23 mouse cellular contexts compared by ENCODE assay signal in the genomic region with DNA sequence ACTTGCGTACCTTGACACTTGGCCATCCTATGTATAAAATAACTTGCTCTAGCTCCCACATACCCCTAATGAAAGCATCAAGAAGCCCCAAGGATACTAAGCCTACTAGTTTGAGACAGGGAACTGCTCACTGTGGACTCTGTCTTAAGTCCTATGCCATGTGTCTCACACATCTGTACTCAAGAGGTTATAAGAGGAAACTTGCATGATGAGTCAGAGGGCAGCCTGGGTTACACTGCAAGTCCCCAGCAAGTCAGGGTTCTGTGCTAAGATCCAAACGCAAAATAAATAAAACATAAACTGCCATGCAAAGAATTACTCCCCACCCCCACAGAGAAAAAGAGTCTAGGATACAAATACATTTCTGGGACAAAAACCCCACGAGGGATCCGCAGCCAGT. TPM values are rescaled to one million over a fixed set of nuclear protein-coding genes. Genes with fewer than 3 reads are reported as not detected.
DNase-seq lines count a peak whose midpoint lies in the region; ATAC-seq and TF ChIP-seq lines count a peak whose summit lies in the region.
"Had no signal": no experiment of that assay in that cellular context is flagged by ENCODE, and none has a peak within 500 bp of the region (broad histone marks: within the 10 kb centered on the region; RNA-seq: fewer than 3 reads in every experiment).

No protein-coding gene starts in this region.

- no peak for TF ChIP-seq EP300 in heart, adult 2 months (IDR thresholded peaks at IDR 0.05; ENCODE audit: insufficient read depth, low read depth, low read length)
- no peak for TF ChIP-seq EP300 in lung, postnatal 0 days (IDR thresholded peaks at IDR 0.05)
- TF ChIP-seq EP300 in MEL (IDR thresholded peaks at IDR 0.05; ENCODE audit: low read depth in 1 of 2, low read length in 2 of 2): no peak
- TF ChIP-seq EP300 in stomach, postnatal 0 days (optimal IDR thresholded peaks at IDR 0.05): no peak

- no peak for TF ChIP-seq RAD21 in MEL (IDR thresholded peaks at IDR 0.05; ENCODE audit: low read depth, low read length)

- no peak for DNase-seq in heart, adult 2 months
- DNase-seq in lung, postnatal 0 days (ENCODE audit: low spot score): peak; percentile 12
- DNase-seq in lung, postnatal 4 days: no peak
- DNase-seq in MEL (ENCODE audit: low read depth, low spot score): peak; percentile 18
- DNase-seq in stomach, postnatal 0 days (ENCODE audit: low spot score): no peak
- no peak for DNase-seq in right cerebral cortex, postnatal 25 days
- DNase-seq: adrenal gland, adult 8-10 months; cerebellum, adult 11 months; cerebellum, postnatal 36 days; heart, postnatal 10 days; kidney, postnatal 4 days; lung, postnatal 14 days; thymus, postnatal 4 days had no signal

- H3K27ac ChIP-seq in heart, adult 2 months: peak overlapping the region; percentile 53
- H3K27ac ChIP-seq in heart, embryonic 12.5 days (ENCODE audit: poor library complexity, severe bottlenecking): no peak overlapping the region
- no peak overlapping the region for H3K27ac ChIP-seq in lung, postnatal 0 days (ENCODE audit: low read length)
- H3K27ac ChIP-seq in MEL (ENCODE audit: control insufficient read depth, low read depth, low read length): no peak overlapping the region
- H3K27ac ChIP-seq in stomach, postnatal 0 days (replicated peaks): no peak overlapping the region
- H3K27ac ChIP-seq: hindbrain, postnatal 0 days; limb, embryonic 15.5 days; midbrain, embryonic 10.5 days had no signal

- TF ChIP-seq CTCF in heart, adult 2 months (IDR thresholded peaks at IDR 0.05): no peak
- no peak for TF ChIP-seq CTCF in lung, postnatal 0 days (IDR thresholded peaks at IDR 0.05)
- no peak for TF ChIP-seq CTCF in MEL (IDR thresholded peaks at IDR 0.05 in 2 of 3, conservative IDR thresholded peaks at IDR 0.05 in 1 of 3; ENCODE audit: control insufficient read depth in 1 of 3, insufficient read depth in 1 of 3, low read depth in 2 of 3, low read length in 3 of 3, poor library complexity in 1 of 3, severe bottlenecking in 1 of 3)
- no peak for TF ChIP-seq CTCF in stomach, postnatal 0 days (IDR thresholded peaks at IDR 0.05; ENCODE audit: low read depth)

- H3K36me3 ChIP-seq in heart, adult 2 months (ENCODE audit: control insufficient read depth, insufficient read depth, low read length): peaks cover 33% of the 10 kb centered on the region
- H3K36me3 ChIP-seq in heart, embryonic 12.5 days: peaks cover 7% of the 10 kb centered on the region
- no peaks in the 10 kb centered on the region for H3K36me3 ChIP-seq in lung, postnatal 0 days (ENCODE audit: insufficient read depth, low read length)
- peaks cover 3 to 19% of the 10 kb centered on the region in 2 experiments; a peak in 3 of 4 replicates for H3K36me3 ChIP-seq in MEL (ENCODE audit: control insufficient read depth in 1 of 2, insufficient read depth in 2 of 2, low read length in 2 of 2)
- H3K36me3 ChIP-seq in stomach, postnatal 0 days (ENCODE audit: control insufficient read depth, insufficient read depth, low read length): no peaks in the 10 kb centered on the region

- H3K9me3 ChIP-seq in heart, embryonic 12.5 days (replicated peaks): no peaks in the 10 kb centered on the region
- H3K9me3 ChIP-seq in lung, postnatal 0 days (ENCODE audit: low read length): no peaks in the 10 kb centered on the region
- no peaks in the 10 kb centered on the region for H3K9me3 ChIP-seq in MEL (replicated peaks; ENCODE audit: insufficient read depth, low read length)
- no peaks in the 10 kb centered on the region for H3K9me3 ChIP-seq in stomach, postnatal 0 days (ENCODE audit: control insufficient read depth, low read length)
- H3K9me3 ChIP-seq: limb, embryonic 15.5 days; midbrain, embryonic 10.5 days had no signal

- intact Hi-C loops in heart, adult 2 months (cut with DNase I): loop anchor here (10.0 kb wide), 1 partner anchor 381 kb away; the partner anchor contains the start of gene Mapkapk2

- no peaks in the 10 kb centered on the region for H3K27me3 ChIP-seq in heart, adult 2 months (ENCODE audit: control insufficient read depth, insufficient read depth, low read length)
- H3K27me3 ChIP-seq in heart, embryonic 12.5 days (replicated peaks): 0 out of 2 replicates have a peak, but pooled peaks cover 5% of the 10 kb centered on the region
- no peaks in the 10 kb centered on the region for H3K27me3 ChIP-seq in lung, postnatal 0 days (replicated peaks; ENCODE audit: insufficient read depth, low read length)
- no peaks in the 10 kb centered on the region for H3K27me3 ChIP-seq in MEL (ENCODE audit: control insufficient read depth in 1 of 2, insufficient read depth in 2 of 2, low read length in 2 of 2)
- H3K27me3 ChIP-seq in stomach, postnatal 0 days (ENCODE audit: control insufficient read depth, insufficient read depth, low read length): no peaks in the 10 kb centered on the region
- H3K27me3 ChIP-seq: limb, embryonic 15.5 days had no signal

- H3K9ac ChIP-seq in heart, adult 2 months (ENCODE audit: low read depth, low read length): no peak overlapping the region
- H3K9ac ChIP-seq in heart, embryonic 12.5 days: no peak overlapping the region
- H3K9ac ChIP-seq in lung, postnatal 0 days (replicated peaks; ENCODE audit: low read depth): no peak overlapping the region
- no peak overlapping the region for H3K9ac ChIP-seq in MEL (ENCODE audit: control insufficient read depth, low read depth, low read length, poor library complexity, severe bottlenecking)
- H3K9ac ChIP-seq in stomach, postnatal 0 days (ENCODE audit: low read length): no peak overlapping the region
- H3K9ac ChIP-seq: limb, embryonic 15.5 days had no signal

- H3K4me2 ChIP-seq in heart, embryonic 12.5 days: no peak overlapping the region
- peak overlapping the region; percentile 76; the same call in 1 of the 2 replicates for H3K4me2 ChIP-seq in lung, postnatal 0 days (replicated peaks; ENCODE audit: low read depth, low read length)
- 0 out of 2 replicates have a peak overlapping the region, but pooled peaks have one; percentile 99 for H3K4me2 ChIP-seq in stomach, postnatal 0 days (replicated peaks; ENCODE audit: low read depth)
- H3K4me2 ChIP-seq: limb, embryonic 15.5 days had no signal

- WGBS in heart, adult 2 months: 68% methylated on average over 4 of the region's 4 CpGs
- WGBS in heart, embryonic 12.5 days: 80% methylated on average over 4 of the region's 4 CpGs
- WGBS in lung, postnatal 0 days: 87% methylated on average over 4 of the region's 4 CpGs
- WGBS in stomach, postnatal 0 days: 66% methylated on average over 4 of the region's 4 CpGs

- no peak for ATAC-seq in heart, embryonic 12.5 days (ENCODE audit: insufficient number of reproducible peaks, low FRiP score)
- no peak for ATAC-seq in lung, postnatal 0 days
- no peak for ATAC-seq in stomach, postnatal 0 days (ENCODE audit: low FRiP score, low TSS enrichment)
- ATAC-seq: hindbrain, postnatal 0 days had no signal

- peaks cover 6% of the 10 kb centered on the region for H3K4me1 ChIP-seq in heart, adult 2 months (ENCODE audit: control insufficient read depth, insufficient read depth, low read length)
- H3K4me1 ChIP-seq in heart, embryonic 12.5 days (replicated peaks): peaks cover 21% of the 10 kb centered on the region
- peaks cover 4% of the 10 kb centered on the region; the same call in 1 of the 2 replicates for H3K4me1 ChIP-seq in lung, postnatal 0 days (ENCODE audit: insufficient read depth, low read depth, low read length)
- H3K4me1 ChIP-seq in MEL (ENCODE audit: control insufficient read depth in 1 of 2, insufficient read depth in 2 of 2, low read length in 2 of 2): peaks cover 12 to 22% of the 10 kb centered on the region in 2 experiments
- H3K4me1 ChIP-seq in stomach, postnatal 0 days (replicated peaks; ENCODE audit: control insufficient read depth, insufficient read depth): no peaks in the 10 kb centered on the region; the same call in 1 of the 2 replicates

- H3K79me2 ChIP-seq in heart, adult 2 months (replicated peaks; ENCODE audit: control insufficient read depth, insufficient read depth, low read length): peaks cover 2% of the 10 kb centered on the region; the same call in 1 of the 2 replicates
- peaks cover 30% of the 10 kb centered on the region for H3K79me2 ChIP-seq in MEL (ENCODE audit: control insufficient read depth, insufficient read depth, low read length, poor library complexity)

- H3K4me3 ChIP-seq in heart, adult 2 months: peak overlapping the region; percentile 19
- H3K4me3 ChIP-seq in heart, embryonic 12.5 days: no peak overlapping the region
- no peak overlapping the region for H3K4me3 ChIP-seq in lung, postnatal 0 days (ENCODE audit: low read depth, low read length)
- no peak overlapping the region for H3K4me3 ChIP-seq in MEL (ENCODE audit: control insufficient read depth in 1 of 2, insufficient read depth in 1 of 2, low read depth in 2 of 2, low read length in 2 of 2)
- H3K4me3 ChIP-seq in stomach, postnatal 0 days (ENCODE audit: low read depth, low read length): no peak overlapping the region
- H3K4me3 ChIP-seq: limb, embryonic 15.5 days had no signal

- no peak for TF ChIP-seq POLR2A in heart, adult 2 months (IDR thresholded peaks at IDR 0.05; ENCODE audit: insufficient read depth, low read depth, low read length)
- TF ChIP-seq POLR2A in MEL (IDR thresholded peaks at IDR 0.05; ENCODE audit: control insufficient read depth in 1 of 2, insufficient read depth in 1 of 2, low read depth in 1 of 2, low read length in 2 of 2, poor library complexity in 1 of 2): no peak

RNA-seq across cellular contexts. Expression of gene Gm29427, which starts 1.6 kb away (rescaled TPM):
- total RNA-seq in heart, adult 2 months (2021): under 1 TPM; 0.14 to 0.16 TPM
- 0.14 and 0.32 TPM in 2 replicates for polyA plus RNA-seq in heart, adult 2 months (2012; rRNA removed)
- polyA plus RNA-seq in heart, embryonic 12.5 days (2016; fragmentation: Nextera tagmentation; extraction: Ambion mirVana): not detected in 2 replicates
- not detected in 2 replicates for polyA plus RNA-seq in lung, postnatal 0 days (2015; fragmentation: Nextera tagmentation; extraction: Ambion mirVana)
- total RNA-seq in MEL (2012; rRNA removed): not detected in 2 replicates
- polyA plus RNA-seq in MEL (2012; ENCODE audit: insufficient read depth in 1 of 2, insufficient read length in 2 of 2, low read depth in 1 of 2, low replicate concordance in 2 of 2, missing spikeins in 1 of 2): not detected
- 0.07 TPM in 1 of 2 replicates, not detected in the other for polyA plus RNA-seq in stomach, postnatal 0 days (2015; fragmentation: Nextera tagmentation; extraction: Ambion mirVana)
- total RNA-seq: gastrocnemius, adult 8-10 months; heart, adult 8-10 months; heart, postnatal 10 days; hindbrain, postnatal 0 days; left cerebral cortex, postnatal 25 days; neutrophil, adult 5-6 weeks had no signal
- polyA plus RNA-seq: brain, embryonic 14.5 days; hindbrain, postnatal 0 days; kidney, embryonic 14.5 days; limb, embryonic 15.5 days; midbrain, embryonic 10.5 days had no signal

RNA-seq across cellular contexts. Expression of gene Yod1, which starts 3.1 kb away (rescaled TPM):
- 1 to 10 TPM; 3.7 to 4.9 TPM for total RNA-seq in heart, adult 2 months (2021)
- polyA plus RNA-seq in heart, adult 2 months (2012; rRNA removed): 1.2 and 2.2 TPM in 2 replicates
- 8.8 and 9.9 TPM in 2 replicates for polyA plus RNA-seq in heart, embryonic 12.5 days (2016; fragmentation: Nextera tagmentation; extraction: Ambion mirVana)
- polyA plus RNA-seq in lung, postnatal 0 days (2015; fragmentation: Nextera tagmentation; extraction: Ambion mirVana): 15.0 and 17.1 TPM in 2 replicates
- 7.1 and 8.6 TPM in 2 replicates for total RNA-seq in MEL (2012; rRNA removed)
- polyA plus RNA-seq in MEL (2012; ENCODE audit: insufficient read depth in 1 of 2, insufficient read length in 2 of 2, low read depth in 1 of 2, low replicate concordance in 2 of 2, missing spikeins in 1 of 2): 1 to 10 TPM in 1 of 2 experiments, not detected in 1; 6.1 TPM
- polyA plus RNA-seq in stomach, postnatal 0 days (2015; fragmentation: Nextera tagmentation; extraction: Ambion mirVana): 24.2 and 25.2 TPM in 2 replicates

RNA-seq across cellular contexts. Expression of gene Pfkfb2, which starts 15.0 kb away (rescaled TPM):
- total RNA-seq in heart, adult 2 months (2021): 10 to 100 TPM; 82.5 to 96.6 TPM
- polyA plus RNA-seq in heart, adult 2 months (2012; rRNA removed): 31.9 and 58.5 TPM in 2 replicates
- polyA plus RNA-seq in heart, embryonic 12.5 days (2016; fragmentation: Nextera tagmentation; extraction: Ambion mirVana): 8.4 and 9.0 TPM in 2 replicates
- polyA plus RNA-seq in lung, postnatal 0 days (2015; fragmentation: Nextera tagmentation; extraction: Ambion mirVana): 12.8 and 13.5 TPM in 2 replicates
- total RNA-seq in MEL (2012; rRNA removed): 11.3 and 13.6 TPM in 2 replicates
- polyA plus RNA-seq in MEL (2012; ENCODE audit: insufficient read depth in 1 of 2, insufficient read length in 2 of 2, low read depth in 1 of 2, low replicate concordance in 2 of 2, missing spikeins in 1 of 2): 10 to 100 TPM in 1 of 2 experiments, not detected in 1; 13.9 TPM
- 4.6 and 4.8 TPM in 2 replicates for polyA plus RNA-seq in stomach, postnatal 0 days (2015; fragmentation: Nextera tagmentation; extraction: Ambion mirVana)

RNA-seq across cellular contexts. Expression of gene AA986860, which starts 17.7 kb away (rescaled TPM):
- total RNA-seq in heart, adult 2 months (2021): under 1 TPM; 0.43 to 0.47 TPM
- polyA plus RNA-seq in heart, adult 2 months (2012; rRNA removed): 0.41 and 0.82 TPM in 2 replicates
- polyA plus RNA-seq in heart, embryonic 12.5 days (2016; fragmentation: Nextera tagmentation; extraction: Ambion mirVana): 0.68 and 0.82 TPM in 2 replicates
- polyA plus RNA-seq in lung, postnatal 0 days (2015; fragmentation: Nextera tagmentation; extraction: Ambion mirVana): 53.1 and 60.9 TPM in 2 replicates
- 0.31 and 0.39 TPM in 2 replicates for total RNA-seq in MEL (2012; rRNA removed)
- polyA plus RNA-seq in MEL (2012; ENCODE audit: insufficient read depth in 1 of 2, insufficient read length in 2 of 2, low read depth in 1 of 2, low replicate concordance in 2 of 2, missing spikeins in 1 of 2): under 1 TPM in 1 of 2 experiments, not detected in 1; 0.58 TPM
- 47.7 and 52.8 TPM in 2 replicates for polyA plus RNA-seq in stomach, postnatal 0 days (2015; fragmentation: Nextera tagmentation; extraction: Ambion mirVana)

RNA-seq across cellular contexts. Expression of gene C4bp, which starts 52.6 kb away (rescaled TPM):
- not detected for total RNA-seq in heart, adult 2 months (2021)
- not detected in 2 replicates for polyA plus RNA-seq in heart, adult 2 months (2012; rRNA removed)
- not detected in 2 replicates for polyA plus RNA-seq in heart, embryonic 12.5 days (2016; fragmentation: Nextera tagmentation; extraction: Ambion mirVana)
- polyA plus RNA-seq in lung, postnatal 0 days (2015; fragmentation: Nextera tagmentation; extraction: Ambion mirVana): 0.06 and 0.08 TPM in 2 replicates
- not detected in 2 replicates for total RNA-seq in MEL (2012; rRNA removed)
- not detected for polyA plus RNA-seq in MEL (2012; ENCODE audit: insufficient read depth in 1 of 2, insufficient read length in 2 of 2, low read depth in 1 of 2, low replicate concordance in 2 of 2, missing spikeins in 1 of 2)
- polyA plus RNA-seq in stomach, postnatal 0 days (2015; fragmentation: Nextera tagmentation; extraction: Ambion mirVana): 0.91 and 1.5 TPM in 2 replicates
- total RNA-seq: gastrocnemius, adult 8-10 months; heart, adult 8-10 months; heart, postnatal 10 days; hindbrain, postnatal 0 days; left cerebral cortex, postnatal 25 days; neutrophil, adult 5-6 weeks had no signal
- polyA plus RNA-seq: limb, embryonic 15.5 days; midbrain, embryonic 10.5 days had no signal

Comparison
In these comparisons a context has a peak if more than half of its experiments do, and no peak if none do; other contexts are left out.
1. DNase-seq: peak in lung, postnatal 0 days (single experiment) and MEL (single experiment); none in heart, adult 2 months (0 of 2), lung, postnatal 4 days (0 of 2), stomach, postnatal 0 days (single experiment) and right cerebral cortex, postnatal 25 days (single experiment).